Mouse (Mus musculus) stomach, embryonic 15.5 days (tissue): ENCODE results near the gene Trabd2b. TPM values are rescaled to one million over a fixed set of nuclear protein-coding genes. Genes with fewer than 3 reads are reported as not detected.

Experiments
- polyA plus RNA-seq: library from polyadenylated mRNA; unstranded; fragments of >200 nt; fragmentation: Nextera tagmentation; extraction: Ambion mirVana; gene quantifications from 2 replicates; pipeline ENCODE4 v1.2.1, GENCODE M21; 2015

Trabd2b gene
- polyA plus RNA-seq, 1 experiment from 2014 or later: 0.86 TPM

Other genes starting within 250 kb of the Trabd2b start
- not detected in 2 replicates for gene Skint11, start 243.3 kb upstream of the Trabd2b start, polyA plus RNA-seq